Mouse (Mus musculus): ENCODE measurements around the gene Mmp21. TPM values are rescaled to one million over a fixed set of nuclear protein-coding genes. Genes with fewer than 3 reads are reported as not detected.

Mmp21 gene
- polyA plus RNA-seq, 1 experiment from 2014 or later = 0.04 TPM

DNA sequence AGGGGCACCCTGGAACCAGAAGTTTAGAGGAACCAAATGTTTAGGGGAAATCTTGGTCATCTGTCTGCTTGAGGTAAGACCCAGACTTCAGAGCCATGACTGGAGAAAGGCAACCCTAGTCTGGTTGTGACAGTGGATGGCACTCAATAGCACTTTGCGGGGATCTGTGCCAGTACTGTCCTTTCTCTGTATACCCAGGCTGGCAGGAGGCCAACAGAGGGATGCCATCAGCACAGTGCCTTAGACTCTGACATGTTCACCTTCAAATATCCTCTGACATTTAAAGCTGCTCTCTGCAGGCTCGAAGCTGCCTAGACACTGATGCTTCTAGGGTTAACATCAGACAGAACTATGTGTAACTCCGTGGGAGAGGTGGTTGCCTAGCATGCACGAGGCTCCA lies 422 bp downstream of the Mmp21 start:
- no peak for ATAC-seq (ENCODE audit: low read depth)
- WGBS (ENCODE audit: insufficient replicate concordance) = 63% methylated on average over 4 of the region's 4 CpGs

DNA sequence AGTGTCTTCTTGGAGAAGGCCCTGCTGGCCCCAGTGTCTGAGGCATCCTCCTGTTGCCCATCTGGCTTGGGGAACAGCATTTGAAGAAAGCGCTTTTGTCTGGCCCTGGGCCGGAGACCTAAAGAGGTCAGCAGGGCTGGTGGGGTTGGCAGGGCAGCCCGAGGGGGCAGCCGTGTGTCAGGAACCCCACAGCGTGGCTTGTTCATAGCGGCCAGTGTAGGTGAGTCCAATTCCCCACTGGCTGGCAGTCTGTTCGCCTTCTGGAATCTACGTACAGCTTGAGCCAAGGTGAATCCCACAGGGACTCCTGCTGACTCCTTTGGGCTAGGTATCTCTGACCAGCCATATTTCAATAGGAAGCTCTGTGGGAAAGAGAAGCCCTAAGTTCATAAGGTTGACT lies 1.1 kb downstream of the Mmp21 start:
- no peak overlapping the region for H3K27ac ChIP-seq (ENCODE audit: low read length)
- H3K4me3 ChIP-seq (ENCODE audit: low read depth, low read length) = no peak overlapping the region
- H3K4me2 ChIP-seq (ENCODE audit: low read depth, low read length) = no peak overlapping the region
- no peaks in the 10 kb centered on the region for H3K27me3 ChIP-seq (ENCODE audit: control insufficient read depth, insufficient read depth, low read depth, low read length)
- WGBS (ENCODE audit: insufficient replicate concordance) = 78% methylated on average over 8 of the region's 8 CpGs
- H3K9ac ChIP-seq (ENCODE audit: low read depth, low read length) = no peak overlapping the region
- peaks cover 2% of the 10 kb centered on the region for H3K36me3 ChIP-seq (ENCODE audit: control insufficient read depth, insufficient read depth)
- H3K9me3 ChIP-seq (replicated peaks; ENCODE audit: control insufficient read depth, low read length) = no peaks in the 10 kb centered on the region
- no peaks in the 10 kb centered on the region for H3K4me1 ChIP-seq (ENCODE audit: control insufficient read depth, low read depth, low read length)
- no peak for ATAC-seq (ENCODE audit: low read depth)

More for the DNA sequence above, 422 bp downstream of the Mmp21 start:
- Histone ChIP-seq H3K9ac (ENCODE audit: low read depth, low read length) (no peak overlapping the region), H3K27me3 (ENCODE audit: control insufficient read depth, insufficient read depth, low read depth, low read length) (no peaks in the 10 kb centered on the region), H3K9me3 (replicated peaks; ENCODE audit: control insufficient read depth, low read length) (no peaks in the 10 kb centered on the region), H3K27ac (ENCODE audit: low read length) (no peak overlapping the region), H3K4me1 (ENCODE audit: control insufficient read depth, low read depth, low read length) (no peaks in the 10 kb centered on the region), H3K36me3 (ENCODE audit: control insufficient read depth, insufficient read depth) (peaks cover 5% of the 10 kb centered on the region), H3K4me2 (ENCODE audit: low read depth, low read length) (no peak overlapping the region), H3K4me3 (ENCODE audit: low read depth, low read length) (no peak overlapping the region)

DNA sequence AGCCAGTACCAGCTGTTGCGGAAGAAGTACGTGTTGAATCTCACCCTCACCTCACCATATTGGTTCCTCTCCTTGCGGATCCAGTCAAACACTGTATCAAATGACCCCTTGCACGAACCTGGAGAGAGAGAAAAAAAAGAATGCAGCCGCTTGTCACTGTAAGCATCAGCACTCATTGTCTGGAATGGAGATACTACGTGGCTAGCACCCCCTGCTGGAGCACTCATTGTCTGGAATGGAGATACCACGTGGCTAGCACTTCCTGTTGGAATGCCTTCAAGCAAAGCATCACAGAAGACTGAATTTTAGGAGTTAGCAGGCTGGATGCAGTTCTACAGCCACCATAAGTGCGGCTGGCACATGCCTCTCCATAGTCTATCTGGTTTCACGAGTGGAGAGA lies 3.9 kb downstream of the Mmp21 start:
- H3K27me3 ChIP-seq (ENCODE audit: control insufficient read depth, insufficient read depth, low read depth, low read length) = no peaks in the 10 kb centered on the region
- ATAC-seq (ENCODE audit: low read depth) = no peak
- 59% methylated on average over 9 of the region's 9 CpGs for WGBS (ENCODE audit: insufficient replicate concordance)
- H3K9ac ChIP-seq (ENCODE audit: low read depth, low read length) = no peak overlapping the region
- no peak overlapping the region for H3K4me3 ChIP-seq (ENCODE audit: low read depth, low read length)
- H3K9me3 ChIP-seq (replicated peaks; ENCODE audit: control insufficient read depth, low read length) = no peaks in the 10 kb centered on the region
- no peaks in the 10 kb centered on the region for H3K4me1 ChIP-seq (ENCODE audit: control insufficient read depth, low read depth, low read length)
- H3K36me3 ChIP-seq (ENCODE audit: control insufficient read depth, insufficient read depth) = peaks cover 15% of the 10 kb centered on the region
- H3K27ac ChIP-seq (ENCODE audit: low read length) = no peak overlapping the region
- no peak overlapping the region for H3K4me2 ChIP-seq (ENCODE audit: low read depth, low read length)

DNA sequence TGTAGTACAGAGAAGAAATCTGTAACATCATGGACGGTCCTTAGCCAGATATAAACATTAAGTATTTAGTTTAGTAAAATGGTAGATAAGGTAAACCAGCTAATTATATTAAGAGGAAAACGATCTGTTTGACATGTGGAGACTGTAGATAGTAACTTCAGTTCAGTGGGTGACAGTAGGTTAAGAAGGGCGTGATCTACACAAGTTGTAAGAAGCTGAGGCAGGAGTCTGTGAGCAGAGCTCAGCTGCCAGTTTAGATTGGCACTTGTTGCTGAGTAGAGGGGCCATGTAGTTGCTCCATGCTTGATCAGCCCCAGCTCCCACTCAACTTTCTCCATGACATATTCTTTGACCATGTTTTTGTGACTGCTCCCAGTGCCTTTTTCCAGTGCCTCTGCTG lies 9.0 kb downstream of the Mmp21 start:
- Histone ChIP-seq H3K4me2 (ENCODE audit: low read depth, low read length) (no peak overlapping the region), H3K27ac (ENCODE audit: low read length) (no peak overlapping the region), H3K27me3 (ENCODE audit: control insufficient read depth, insufficient read depth, low read depth, low read length) (no peaks in the 10 kb centered on the region), H3K9ac (ENCODE audit: low read depth, low read length) (no peak overlapping the region), H3K36me3 (ENCODE audit: control insufficient read depth, insufficient read depth) (peaks cover 33% of the 10 kb centered on the region), H3K9me3 (replicated peaks; ENCODE audit: control insufficient read depth, low read length) (no peaks in the 10 kb centered on the region), H3K4me3 (ENCODE audit: low read depth, low read length) (no peak overlapping the region), H3K4me1 (ENCODE audit: control insufficient read depth, low read depth, low read length) (no peaks in the 10 kb centered on the region)
- 34% methylated on average over 3 of the region's 3 CpGs for WGBS (ENCODE audit: insufficient replicate concordance)
- ATAC-seq (ENCODE audit: low read depth) = peak; percentile 39; the same call in 1 of the 2 replicates

DNA sequence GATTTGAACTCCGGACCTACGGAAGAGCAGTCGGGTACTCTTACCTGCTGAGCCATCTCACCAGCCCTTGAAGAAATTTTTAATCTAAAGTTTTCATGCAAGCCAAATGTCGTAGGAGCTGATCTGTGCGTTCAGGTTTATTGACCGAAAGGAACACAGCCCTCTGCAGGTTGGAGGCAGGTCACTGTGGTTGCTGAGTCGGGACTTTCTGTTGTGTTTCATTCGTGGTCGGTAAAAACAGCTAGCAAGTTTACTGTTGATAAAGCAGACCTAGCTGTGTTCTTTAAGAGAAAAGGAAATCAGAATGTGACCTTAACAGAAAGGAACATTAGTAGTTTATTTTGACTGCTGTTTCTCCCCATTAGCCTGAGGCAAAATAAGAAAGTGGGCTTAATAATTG lies 9.9 kb downstream of the Mmp21 start:
- WGBS (ENCODE audit: insufficient replicate concordance) = 77% methylated on average over 9 of the region's 9 CpGs
- no peaks in the 10 kb centered on the region for H3K9me3 ChIP-seq (replicated peaks; ENCODE audit: control insufficient read depth, low read length)

DNA sequence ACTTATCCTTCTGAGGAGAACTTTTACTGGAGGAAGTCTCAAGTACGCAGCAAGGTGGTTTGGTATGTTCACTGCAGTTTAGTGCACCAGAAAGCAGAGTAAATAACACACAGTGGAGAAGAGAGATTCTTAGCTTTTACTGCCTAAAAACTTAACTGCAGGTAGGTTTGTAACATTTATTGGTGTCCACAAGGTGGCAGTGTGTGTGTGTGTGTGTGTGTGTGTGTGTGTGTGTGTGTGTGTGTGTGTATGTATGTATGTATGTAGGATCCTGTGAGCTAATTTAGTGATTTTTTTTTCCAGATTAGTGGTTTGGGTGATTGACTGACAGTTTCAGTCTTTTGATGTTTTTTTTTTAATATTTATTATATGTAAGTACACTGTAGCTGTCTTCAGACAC lies 10.8 kb downstream of the Mmp21 start:
- H3K27me3 ChIP-seq (ENCODE audit: control insufficient read depth, insufficient read depth, low read depth, low read length) = no peaks in the 10 kb centered on the region
- H3K9me3 ChIP-seq (replicated peaks; ENCODE audit: control insufficient read depth, low read length) = no peaks in the 10 kb centered on the region
- H3K4me1 ChIP-seq (ENCODE audit: control insufficient read depth, low read depth, low read length) = no peaks in the 10 kb centered on the region
- H3K4me3 ChIP-seq (ENCODE audit: low read depth, low read length) = no peak overlapping the region
- no peak overlapping the region for H3K9ac ChIP-seq (ENCODE audit: low read depth, low read length)
- ATAC-seq (ENCODE audit: low read depth) = no peak
- 69% methylated on average over 1 of the region's 1 CpGs for WGBS (ENCODE audit: insufficient replicate concordance)
- H3K27ac ChIP-seq (ENCODE audit: low read length) = no peak overlapping the region
- no peak overlapping the region for H3K4me2 ChIP-seq (ENCODE audit: low read depth, low read length)
- H3K36me3 ChIP-seq (ENCODE audit: control insufficient read depth, insufficient read depth) = peaks cover 36% of the 10 kb centered on the region

More for the DNA sequence above, 9.9 kb downstream of the Mmp21 start:
- no peak overlapping the region for H3K27ac ChIP-seq (ENCODE audit: low read length)
- peaks cover 33% of the 10 kb centered on the region for H3K36me3 ChIP-seq (ENCODE audit: control insufficient read depth, insufficient read depth)
- H3K4me1 ChIP-seq (ENCODE audit: control insufficient read depth, low read depth, low read length) = no peaks in the 10 kb centered on the region
- no peak overlapping the region for H3K9ac ChIP-seq (ENCODE audit: low read depth, low read length)
- no peak for ATAC-seq (ENCODE audit: low read depth)
- H3K4me3 ChIP-seq (ENCODE audit: low read depth, low read length) = no peak overlapping the region
- H3K4me2 ChIP-seq (ENCODE audit: low read depth, low read length) = no peak overlapping the region
- no peaks in the 10 kb centered on the region for H3K27me3 ChIP-seq (ENCODE audit: control insufficient read depth, insufficient read depth, low read depth, low read length)

DNA sequence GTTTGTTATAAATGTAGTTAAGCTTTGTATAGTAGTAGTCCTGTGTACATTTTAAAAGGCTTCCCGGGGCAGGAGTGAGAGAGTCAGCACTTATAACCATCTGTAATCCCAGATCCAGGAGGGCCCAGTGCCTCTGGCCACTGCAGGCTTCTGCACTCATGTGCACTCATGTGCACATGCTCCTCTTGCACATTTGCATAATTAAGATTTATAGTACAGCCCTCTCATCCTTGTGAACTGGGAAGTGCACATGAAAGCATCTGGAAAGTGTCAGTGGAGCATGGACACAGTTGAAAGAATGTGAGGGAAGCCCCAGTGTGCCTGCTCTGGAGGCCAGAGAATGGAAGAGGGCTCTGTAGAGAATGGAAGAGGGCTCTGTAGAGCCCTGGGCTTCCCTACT lies 17.4 kb downstream of the Mmp21 start:
- H3K4me2 ChIP-seq (ENCODE audit: low read depth, low read length) = no peak overlapping the region
- H3K36me3 ChIP-seq (ENCODE audit: control insufficient read depth, insufficient read depth) = peaks cover 69% of the 10 kb centered on the region
- no peak overlapping the region for H3K27ac ChIP-seq (ENCODE audit: low read length)
- H3K27me3 ChIP-seq (ENCODE audit: control insufficient read depth, insufficient read depth, low read depth, low read length) = no peaks in the 10 kb centered on the region
- no peak for ATAC-seq (ENCODE audit: low read depth)
- no peak overlapping the region for H3K4me3 ChIP-seq (ENCODE audit: low read depth, low read length)
- H3K4me1 ChIP-seq (ENCODE audit: control insufficient read depth, low read depth, low read length) = no peaks in the 10 kb centered on the region
- no peak overlapping the region for H3K9ac ChIP-seq (ENCODE audit: low read depth, low read length)
- no peaks in the 10 kb centered on the region for H3K9me3 ChIP-seq (replicated peaks; ENCODE audit: control insufficient read depth, low read length)
- 90% methylated on average over 1 of the region's 1 CpGs for WGBS (ENCODE audit: insufficient replicate concordance)

DNA sequence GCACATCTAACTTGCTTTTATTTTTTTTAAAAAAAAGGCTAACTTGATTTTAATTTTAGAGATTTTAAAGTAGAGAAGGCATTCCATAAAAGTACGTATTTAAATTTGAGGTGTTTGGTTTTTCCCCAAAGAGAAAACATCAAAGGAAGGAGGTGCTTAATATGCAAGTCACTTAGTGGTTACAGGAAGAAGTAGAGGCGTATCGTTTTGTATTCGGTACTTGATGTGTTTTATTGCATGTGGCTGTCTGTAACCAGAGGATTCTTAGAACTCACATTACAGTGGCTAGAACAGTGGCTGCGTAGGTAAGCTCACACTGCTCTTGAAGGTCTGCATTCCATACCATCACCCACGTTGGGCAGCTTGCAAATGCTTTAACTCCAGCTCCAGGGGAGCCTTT lies 34.1 kb downstream of the Mmp21 start:
- WGBS (ENCODE audit: insufficient replicate concordance) = 77% methylated on average over 6 of the region's 6 CpGs
- ATAC-seq (ENCODE audit: low read depth) = no peak
- Histone ChIP-seq H3K4me3 (ENCODE audit: low read depth, low read length) (no peak overlapping the region), H3K27ac (ENCODE audit: low read length) (no peak overlapping the region), H3K4me1 (ENCODE audit: control insufficient read depth, low read depth, low read length) (no peaks in the 10 kb centered on the region), H3K9me3 (replicated peaks; ENCODE audit: control insufficient read depth, low read length) (no peaks in the 10 kb centered on the region), H3K27me3 (ENCODE audit: control insufficient read depth, insufficient read depth, low read depth, low read length) (no peaks in the 10 kb centered on the region), H3K9ac (ENCODE audit: low read depth, low read length) (no peak overlapping the region), H3K36me3 (ENCODE audit: control insufficient read depth, insufficient read depth) (peaks cover 55% of the 10 kb centered on the region), H3K4me2 (ENCODE audit: low read depth, low read length) (no peak overlapping the region)

DNA sequence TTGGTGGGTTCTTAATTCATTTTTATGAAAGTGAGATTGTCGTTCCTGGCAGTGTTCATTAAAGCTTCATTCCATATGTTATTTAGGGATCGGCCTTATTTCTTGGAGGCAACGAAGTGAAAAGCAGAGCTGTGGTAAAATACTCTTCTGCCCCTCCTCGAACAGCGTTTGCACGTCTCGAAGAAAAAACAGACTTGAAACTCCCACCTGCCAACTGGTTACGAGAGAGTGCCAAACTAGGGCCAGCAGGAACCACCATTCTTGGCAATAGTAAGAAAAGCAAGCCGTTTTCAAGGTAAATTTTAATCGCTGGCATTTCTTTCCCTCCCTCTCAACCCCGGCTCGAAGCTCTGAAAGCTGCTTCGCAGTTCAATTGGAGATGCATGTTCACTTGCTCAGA lies 41.0 kb downstream of the Mmp21 start:
- Histone ChIP-seq H3K4me3 (ENCODE audit: low read depth, low read length) (peak overlapping the region; percentile 83), H3K4me2 (ENCODE audit: low read depth, low read length) (peak overlapping the region; percentile 99), H3K27ac (ENCODE audit: low read length) (no peak overlapping the region), H3K9ac (ENCODE audit: low read depth, low read length) (peak overlapping the region; percentile 92), H3K9me3 (replicated peaks; ENCODE audit: control insufficient read depth, low read length) (no peaks in the 10 kb centered on the region), H3K36me3 (ENCODE audit: control insufficient read depth, insufficient read depth) (peaks cover 22% of the 10 kb centered on the region), H3K4me1 (ENCODE audit: control insufficient read depth, low read depth, low read length) (peaks cover 12% of the 10 kb centered on the region), H3K27me3 (ENCODE audit: control insufficient read depth, insufficient read depth, low read depth, low read length) (no peaks in the 10 kb centered on the region)
- WGBS (ENCODE audit: insufficient replicate concordance) = 87% methylated on average over 13 of the region's 13 CpGs
- ATAC-seq (ENCODE audit: low read depth) = no peak
